Mouse (Mus musculus) E14TG2a.4 (cell line): ENCODE data around the gene Trmo.

Experiments
- CTCF ChIP-seq: conservative IDR thresholded peaks from 2 replicates; pipeline ENCODE4 v1.5.1; 2014; ENCODE audit warnings: low read length
- POU5F1 ChIP-seq: IDR thresholded peaks from 2 replicates; pipeline ENCODE4 v1.6.1; 2014; ENCODE audit warnings: low read length, borderline replicate concordance

GRCm38 (mm10) chr4:46367487-46367959, 21.7 kb downstream of the Trmo start:
- TF ChIP-seq CTCF = no peak
- TF ChIP-seq POU5F1 = no peak
